In genomic region chr1:153720935-153721334, GRCm38 (mm10) we compare ENCODE assay signal across 20 mouse cellular contexts. TPM values are rescaled to one million over a fixed set of nuclear protein-coding genes. Genes with fewer than 3 reads are reported as not detected.
A peak's percentile ranks its signal among the peaks of the same experiment; 100 is the strongest.
DNase-seq lines count a peak whose midpoint lies in the region; ATAC-seq and TF ChIP-seq lines count a peak whose summit lies in the region.
"Had no signal": no experiment of that assay in that cellular context is flagged by ENCODE, and none has a peak within 500 bp of the region (broad histone marks: within the 10 kb centered on the region; RNA-seq: fewer than 3 reads in every experiment).

No protein-coding gene starts in this region.

- H3K4me2 ChIP-seq in lung, postnatal 0 days (replicated peaks; ENCODE audit: low read depth, low read length) = no peak overlapping the region
- H3K4me2 ChIP-seq: embryonic facial prominence, embryonic 12.5 days; forebrain, embryonic 15.5 days; heart, embryonic 13.5 days; hindbrain, embryonic 15.5 days had no signal

- TF ChIP-seq EP300 in lung, postnatal 0 days (IDR thresholded peaks at IDR 0.05) = no peak

- no peak overlapping the region for H3K9ac ChIP-seq in lung, postnatal 0 days (replicated peaks; ENCODE audit: low read depth)
- H3K9ac ChIP-seq: embryonic facial prominence, embryonic 12.5 days; forebrain, embryonic 15.5 days; heart, embryonic 13.5 days; hindbrain, embryonic 15.5 days had no signal

- TF ChIP-seq CTCF in lung, postnatal 0 days (IDR thresholded peaks at IDR 0.05) = no peak

- no peaks in the 10 kb centered on the region for H3K4me1 ChIP-seq in lung, postnatal 0 days (ENCODE audit: insufficient read depth, low read depth, low read length)
- H3K4me1 ChIP-seq: embryonic facial prominence, embryonic 12.5 days; forebrain, embryonic 15.5 days; heart, embryonic 13.5 days; hindbrain, embryonic 15.5 days had no signal

- no peak overlapping the region for H3K27ac ChIP-seq in lung, postnatal 0 days (ENCODE audit: low read length)
- H3K27ac ChIP-seq: embryonic facial prominence, embryonic 12.5 days; forebrain, embryonic 15.5 days; heart, embryonic 13.5 days; hindbrain, embryonic 15.5 days had no signal

- no peak overlapping the region for H3K4me3 ChIP-seq in lung, postnatal 0 days (ENCODE audit: low read depth, low read length)
- H3K4me3 ChIP-seq: embryonic facial prominence, embryonic 12.5 days; forebrain, embryonic 15.5 days; heart, embryonic 13.5 days; hindbrain, embryonic 15.5 days had no signal

- no peak for ATAC-seq in lung, postnatal 0 days
- ATAC-seq: activated CD4-positive, CD25-positive, alpha-beta regulatory T cell, adult 4 months; CD4-positive, CD25-positive, alpha-beta regulatory T cell, adult 4 months; forebrain, embryonic 15.5 days had no signal

- DNase-seq in adrenal gland, adult 2 months = peak; percentile 39
- no peak for DNase-seq in adrenal gland, adult 8-10 months
- peak; percentile 50 to 56 for DNase-seq in cerebellum, postnatal 10 days
- DNase-seq in cerebellum, adult 11-12 months = no peak
- DNase-seq in lung, postnatal 14 days = peak; percentile 33
- no peak for DNase-seq in lung, postnatal 0 days (ENCODE audit: low spot score)
- DNase-seq in lung, postnatal 4 days = peak; percentile 49 to 68
- DNase-seq in urinary bladder, postnatal 10 days (ENCODE audit: low spot score) = no peak
- DNase-seq: B cell, adult 2 months; cerebellum, adult 8-10 months; gastrocnemius, postnatal 36 days; heart, adult 11 months; heart, postnatal 36 days had no signal

- no peaks in the 10 kb centered on the region for H3K27me3 ChIP-seq in lung, postnatal 0 days (replicated peaks; ENCODE audit: insufficient read depth, low read length)
- H3K27me3 ChIP-seq: embryonic facial prominence, embryonic 12.5 days; forebrain, embryonic 15.5 days; heart, embryonic 13.5 days; hindbrain, embryonic 15.5 days had no signal

- H3K9me3 ChIP-seq in lung, postnatal 0 days (ENCODE audit: low read length) = no peaks in the 10 kb centered on the region
- H3K9me3 ChIP-seq: embryonic facial prominence, embryonic 12.5 days; forebrain, embryonic 15.5 days; G1E; heart, embryonic 13.5 days; hindbrain, embryonic 15.5 days had no signal

- WGBS in lung, postnatal 0 days = 48% methylated on average over 7 of the region's 7 CpGs

- no peaks in the 10 kb centered on the region for H3K36me3 ChIP-seq in lung, postnatal 0 days (ENCODE audit: insufficient read depth, low read length)
- H3K36me3 ChIP-seq: embryonic facial prominence, embryonic 12.5 days; forebrain, embryonic 15.5 days; G1E; heart, embryonic 13.5 days; hindbrain, embryonic 15.5 days had no signal

RNA-seq across cellular contexts. Expression of gene Rgs16, which starts 19.2 kb away (rescaled TPM):
- total RNA-seq in adrenal gland, adult 2 months (2021) = 1 to 10 TPM; 2.1 to 4.5 TPM
- 0.61 and 0.95 TPM in 2 replicates for polyA plus RNA-seq in adrenal gland, adult 2 months (2012; rRNA removed)
- total RNA-seq in adrenal gland, adult 8-10 months (2022) = 10 to 100 TPM in 1 of 4 experiments, 1 to 10 TPM in 3; 2.5 to 18.0 (median 4.7) TPM
- polyA plus RNA-seq in lung, postnatal 0 days (2015; fragmentation: Nextera tagmentation; extraction: Ambion mirVana) = 3.8 and 8.4 TPM in 2 replicates
- total RNA-seq: G1E had no signal
- polyA plus RNA-seq: G1E had no signal

RNA-seq across cellular contexts. Expression of gene Rnasel, which starts 28.3 kb away (rescaled TPM):
- 10 to 100 TPM in 1 of 2 experiments, 1 to 10 TPM in 1; 9.7 to 13.2 TPM for total RNA-seq in adrenal gland, adult 2 months (2021)
- polyA plus RNA-seq in adrenal gland, adult 2 months (2012; rRNA removed) = 1.2 and 1.5 TPM in 2 replicates
- 10 to 100 TPM in 3 of 4 experiments, 1 to 10 TPM in 1; 9.7 to 25.3 (median 16.9) TPM for total RNA-seq in adrenal gland, adult 8-10 months (2022)
- polyA plus RNA-seq in lung, postnatal 0 days (2015; fragmentation: Nextera tagmentation; extraction: Ambion mirVana) = 13.1 and 16.6 TPM in 2 replicates

Comparison
In these comparisons a context has a peak if more than half of its experiments do, and no peak if none do; other contexts are left out.
1. DNase-seq: peak in adrenal gland, adult 2 months (single experiment), cerebellum, postnatal 10 days (2 of 2), lung, postnatal 14 days (single experiment) and lung, postnatal 4 days (2 of 2); none in adrenal gland, adult 8-10 months (single experiment), cerebellum, adult 11-12 months (single experiment), lung, postnatal 0 days (single experiment) and urinary bladder, postnatal 10 days (single experiment).